25 mouse cellular contexts compared by ENCODE assay signal in the genomic region with DNA sequence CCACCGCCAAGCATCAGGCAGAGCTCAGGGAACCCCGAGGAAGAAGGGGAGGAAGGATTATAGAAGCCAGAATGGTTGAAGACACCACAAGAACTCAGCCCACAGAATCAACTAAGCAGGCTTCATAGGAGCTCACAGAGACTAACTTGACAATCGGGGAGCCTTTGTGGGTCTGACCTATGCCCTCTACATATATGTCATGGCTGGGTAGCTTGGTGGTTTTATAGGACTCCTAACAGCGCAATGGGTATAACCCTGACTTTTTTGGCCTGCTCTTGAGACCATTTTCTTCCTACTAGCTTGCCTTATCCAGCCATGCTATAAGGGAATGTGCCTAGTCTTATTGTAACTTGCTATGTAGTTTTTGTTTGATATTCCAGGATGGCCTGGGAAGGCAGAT.
"Had no signal": no experiment of that assay in that cellular context is flagged by ENCODE, and none has a peak within 500 bp of the region (broad histone marks: within the 10 kb centered on the region; RNA-seq: fewer than 3 reads in every experiment).

No protein-coding gene starts in this region.

- H3K9ac ChIP-seq: heart, embryonic 13.5 days; heart, embryonic 15.5 days; hindbrain, embryonic 12.5 days; hindbrain, embryonic 14.5 days; intestine, embryonic 15.5 days; limb, embryonic 13.5 days; limb, embryonic 15.5 days; liver, embryonic 12.5 days; liver, embryonic 14.5 days had no signal

- H3K27ac ChIP-seq: gastrocnemius, adult 2 months; heart, adult 2 months; heart, embryonic 13.5 days; heart, embryonic 15.5 days; hindbrain, embryonic 10.5 days; hindbrain, embryonic 12.5 days; hindbrain, embryonic 14.5 days; intestine, embryonic 15.5 days; layer of hippocampus, adult 2 months; left cerebral cortex, adult 2 months; limb, embryonic 13.5 days; limb, embryonic 15.5 days; liver, embryonic 12.5 days; liver, embryonic 14.5 days had no signal

- H3K4me3 ChIP-seq: gastrocnemius, adult 2 months; heart, adult 2 months; heart, embryonic 13.5 days; heart, embryonic 15.5 days; hindbrain, embryonic 10.5 days; hindbrain, embryonic 12.5 days; intestine, embryonic 15.5 days; layer of hippocampus, adult 2 months; left cerebral cortex, adult 2 months; limb, embryonic 13.5 days; limb, embryonic 15.5 days; liver, embryonic 12.5 days had no signal

- ATAC-seq: hindbrain, embryonic 16.5 days; inflammation-experienced regulatory T-cells, adult 6 months; intestine, embryonic 15.5 days; intestine, postnatal 0 days; liver, embryonic 12.5 days had no signal

- H3K36me3 ChIP-seq: heart, embryonic 13.5 days; heart, embryonic 15.5 days; hindbrain, embryonic 10.5 days; hindbrain, embryonic 12.5 days; intestine, embryonic 15.5 days; limb, embryonic 13.5 days; limb, embryonic 15.5 days; liver, embryonic 12.5 days had no signal

- H3K4me1 ChIP-seq: heart, embryonic 15.5 days; hindbrain, embryonic 10.5 days; hindbrain, embryonic 12.5 days; intestine, embryonic 15.5 days; limb, embryonic 13.5 days; limb, embryonic 15.5 days; liver, embryonic 12.5 days had no signal

- H3K27me3 ChIP-seq: heart, embryonic 13.5 days; heart, embryonic 15.5 days; hindbrain, embryonic 12.5 days; intestine, embryonic 15.5 days; limb, embryonic 13.5 days; limb, embryonic 15.5 days; liver, embryonic 12.5 days had no signal

- H3K9me3 ChIP-seq: heart, embryonic 13.5 days; heart, embryonic 15.5 days; hindbrain, embryonic 10.5 days; hindbrain, embryonic 12.5 days; intestine, embryonic 15.5 days; limb, embryonic 13.5 days; limb, embryonic 15.5 days; liver, embryonic 12.5 days had no signal

- H3K4me2 ChIP-seq: heart, embryonic 13.5 days; heart, embryonic 15.5 days; hindbrain, embryonic 12.5 days; hindbrain, embryonic 14.5 days; intestine, embryonic 15.5 days; limb, embryonic 13.5 days; limb, embryonic 15.5 days; liver, embryonic 12.5 days had no signal

- DNase-seq: gastrocnemius, adult 2 months; gastrocnemius, postnatal 10 days; gastrocnemius, postnatal 25 days; heart, adult 2 months; heart, postnatal 4 days; kidney, adult 18-20 months; kidney, adult 8-10 months; kidney, postnatal 10 days; kidney, postnatal 25 days; kidney, postnatal 4 days had no signal
